Mouse (Mus musculus) intestine, embryonic 14.5 days (tissue): Measurements from ENCODE around the gene Ttll3. TPM values are rescaled to one million over a fixed set of nuclear protein-coding genes. Genes with fewer than 3 reads are reported as not detected.

Source experiments
- ATAC-seq: fragments of 200-750 bp; cut with Nextera tagmentation; replicated peaks from 2 replicates; pipeline ENCODE4 v1.8.0; 2017; ENCODE audit warnings: low read depth, moderate number of reproducible peaks, moderate TSS enrichment, moderate library complexity; ENCODE audit not compliant: low FRiP score, low TSS enrichment
- DNase-seq: peaks from one replicate; pipeline ENCODE4 v3.0.0-alpha.2; 2018; ENCODE audit warnings: low spot score
- H3K27ac ChIP-seq: fragments of 300-500 bp; sonication (generic); 2 replicates; pipeline ENCODE4 v1.5.1; 2014; ENCODE audit warnings: low read depth, mild to moderate bottlenecking, control low read depth
- H3K27me3 ChIP-seq: fragments of 300-500 bp; sonication (generic); replicated peaks from 2 replicates; pipeline ENCODE4 v1.6.1; 2014; ENCODE audit warnings: low read length, control low read depth; ENCODE audit not compliant: control insufficient read depth, insufficient read depth
- H3K36me3 ChIP-seq: fragments of 300-500 bp; sonication (generic); 2 replicates; pipeline ENCODE4 v1.6.1; 2014; ENCODE audit warnings: low read length, control low read depth; ENCODE audit not compliant: control insufficient read depth, insufficient read depth
- H3K4me1 ChIP-seq: fragments of 300-500 bp; sonication (generic); replicated peaks from 2 replicates; pipeline ENCODE4 v1.6.1; 2014; ENCODE audit warnings: low read length, control low read depth, mixed read lengths; ENCODE audit not compliant: control insufficient read depth, insufficient read depth
- H3K4me2 ChIP-seq: fragments of 300-500 bp; sonication (generic); 2 replicates; pipeline ENCODE4 v1.6.1; 2014; ENCODE audit warnings: low read length
- H3K4me3 ChIP-seq: fragments of 300-500 bp; sonication (generic); 2 replicates; pipeline ENCODE4 v1.5.1; 2014; ENCODE audit warnings: low read depth, low read length, control low read depth, mixed read lengths
- H3K9ac ChIP-seq: fragments of 300-500 bp; sonication (generic); 2 replicates; pipeline ENCODE4 v1.6.1; 2014; ENCODE audit warnings: mild to moderate bottlenecking, low read length
- H3K9me3 ChIP-seq: fragments of 300-500 bp; sonication (generic); 2 replicates; pipeline ENCODE4 v1.6.1; 2016; ENCODE audit warnings: low read length, control low read depth; ENCODE audit not compliant: control insufficient read depth
- WGBS: fragments of 180-500 bp; shearing (Covaris S2); extraction: QIAGEN DNeasy Blood & Tissue Kit; methylation state at CpG from one replicate; pipeline ENCODE4 v1.1.7; 2014; 5-methylcytosine and 5-hydroxymethylcytosine counted together
- polyA plus RNA-seq: library from polyadenylated mRNA; unstranded; fragments of >200 nt; fragmentation: Nextera tagmentation; extraction: Ambion mirVana; gene quantifications from 2 replicates; pipeline ENCODE4 v1.2.1, GENCODE M21; 2014

The Ttll3 gene
- polyA plus RNA-seq, 1 experiment from 2014 or later = 2.5 TPM

DNA sequence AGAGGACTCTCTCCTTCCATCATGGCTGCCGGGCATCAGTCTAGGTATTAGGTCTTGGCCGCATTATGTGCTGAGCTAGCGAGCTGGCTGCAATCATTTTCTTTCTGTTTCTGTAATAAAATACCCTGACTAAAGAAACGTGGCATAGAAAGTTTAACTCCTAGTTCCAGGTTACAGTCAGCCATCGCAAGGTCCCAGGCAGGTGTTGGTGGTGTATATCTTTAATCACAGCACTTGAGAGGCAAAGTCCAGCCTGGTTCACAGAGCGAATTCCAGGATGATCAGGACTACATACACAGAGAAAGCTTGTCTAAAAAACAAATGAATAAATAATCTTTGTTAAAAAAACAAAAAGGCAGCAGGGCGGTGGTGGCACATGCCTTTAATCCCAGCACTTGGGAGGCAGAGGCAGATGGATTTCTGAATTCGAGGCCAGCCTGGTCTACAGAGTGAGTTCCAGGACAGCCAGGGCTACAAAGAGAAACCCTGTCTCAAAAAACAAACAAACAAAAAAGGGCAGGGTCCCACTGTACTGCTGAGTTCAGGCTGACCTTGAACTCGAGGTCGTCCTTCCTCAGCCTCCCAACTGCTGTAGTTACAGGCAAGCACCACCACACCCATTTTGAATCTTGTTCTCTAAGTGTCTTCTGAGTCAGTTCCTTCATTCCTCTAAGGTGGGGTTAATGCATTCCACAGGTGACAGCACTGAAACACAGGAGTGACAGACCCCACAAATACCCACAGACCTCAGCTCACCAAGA, 7.4 kb downstream of the Ttll3 start:
- Histone ChIP-seq H3K36me3 (0 out of 2 replicates have a peak, but pooled peaks cover 3% of the 10 kb centered on the region), H3K4me3 (no peak overlapping the region), H3K4me2 (no peak overlapping the region), H3K27ac (no peak overlapping the region), H3K4me1 (peaks cover 6% of the 10 kb centered on the region; the same call in 1 of the 2 replicates), H3K9ac (no peak overlapping the region), H3K27me3 (no peaks in the 10 kb centered on the region), H3K9me3 (0 out of 2 replicates have a peak, but pooled peaks cover 3% of the 10 kb centered on the region)
- 87% methylated on average over 10 of the region's 10 CpGs for WGBS
- ATAC-seq (no peak), DNase-seq (no peak)

DNA sequence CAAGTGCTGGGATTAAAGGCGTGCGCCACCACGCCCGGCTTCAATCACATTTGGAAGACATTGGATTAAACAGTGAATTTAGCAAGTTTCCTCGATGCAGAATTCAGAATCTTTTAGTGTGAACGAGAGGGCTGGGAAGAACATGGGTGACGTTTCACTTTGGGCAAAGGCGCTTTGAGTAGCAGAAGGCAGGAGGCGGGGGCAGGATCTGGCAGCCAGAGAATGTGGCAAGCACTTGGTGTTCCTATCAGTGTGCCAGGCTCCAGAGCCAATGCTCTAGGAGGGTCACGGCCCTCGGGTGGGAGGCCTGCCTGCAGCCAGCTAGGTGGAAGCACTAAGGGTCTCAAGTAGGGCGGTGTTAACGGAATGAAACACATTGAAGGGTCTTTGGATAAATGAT, 13.0 kb downstream of the Ttll3 start:
- Histone ChIP-seq H3K4me2 (no peak overlapping the region), H3K4me1 (no peaks in the 10 kb centered on the region), H3K9ac (no peak overlapping the region), H3K27me3 (no peaks in the 10 kb centered on the region), H3K36me3 (no peaks in the 10 kb centered on the region; the same call in 1 of the 2 replicates), H3K4me3 (no peak overlapping the region), H3K27ac (no peak overlapping the region), H3K9me3 (no peaks in the 10 kb centered on the region)
- no peak for DNase-seq
- WGBS = 87% methylated on average over 13 of the region's 13 CpGs
- no peak for ATAC-seq

DNA sequence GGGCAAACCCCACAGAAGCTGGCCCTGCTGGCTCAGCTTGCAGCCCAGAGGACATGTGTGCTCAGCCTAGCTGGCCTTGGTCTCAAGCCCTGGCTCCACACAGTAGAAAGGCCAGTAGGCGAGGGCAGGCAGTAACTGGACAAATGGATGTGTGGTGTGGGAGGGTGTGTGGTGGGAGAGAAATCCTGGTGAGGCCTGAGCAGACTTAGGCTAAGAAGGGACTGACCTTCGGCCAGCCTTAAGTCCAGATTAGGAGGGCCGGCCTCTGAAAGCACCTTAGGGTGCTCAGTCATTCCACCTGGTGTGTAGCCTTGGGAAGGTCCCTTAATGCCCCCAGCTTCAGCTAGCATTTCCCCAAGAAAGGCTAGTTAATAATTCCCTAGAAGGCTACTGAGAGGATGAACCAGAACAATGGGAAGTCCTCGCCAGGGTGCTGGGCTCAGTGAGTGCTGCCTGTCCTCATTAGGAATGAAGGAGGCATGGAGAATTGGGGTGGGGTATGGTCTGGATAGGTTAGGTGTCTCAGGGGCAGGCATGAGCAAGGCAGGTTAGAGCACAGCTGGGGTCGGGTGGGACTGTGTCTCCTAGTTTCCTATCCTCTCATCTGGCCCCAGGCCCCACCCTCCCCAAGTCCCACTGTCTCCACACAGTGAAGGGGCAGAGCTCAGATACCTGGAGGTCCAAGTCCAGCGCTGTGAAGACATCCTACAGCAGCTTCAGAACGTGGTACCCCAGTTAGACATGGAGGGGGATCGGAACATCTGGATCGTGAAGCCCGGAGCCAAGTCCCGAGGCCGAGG, 15.8 kb downstream of the Ttll3 start:
- no peak for DNase-seq
- Histone ChIP-seq H3K4me3 (no peak overlapping the region), H3K27ac (no peak overlapping the region), H3K4me2 (no peak overlapping the region), H3K27me3 (no peaks in the 10 kb centered on the region), H3K4me1 (no peaks in the 10 kb centered on the region), H3K9ac (no peak overlapping the region), H3K36me3 (no peaks in the 10 kb centered on the region; the same call in 1 of the 2 replicates), H3K9me3 (no peaks in the 10 kb centered on the region)
- 70% methylated on average over 12 of the region's 12 CpGs for WGBS
- ATAC-seq = peak; percentile 67

DNA sequence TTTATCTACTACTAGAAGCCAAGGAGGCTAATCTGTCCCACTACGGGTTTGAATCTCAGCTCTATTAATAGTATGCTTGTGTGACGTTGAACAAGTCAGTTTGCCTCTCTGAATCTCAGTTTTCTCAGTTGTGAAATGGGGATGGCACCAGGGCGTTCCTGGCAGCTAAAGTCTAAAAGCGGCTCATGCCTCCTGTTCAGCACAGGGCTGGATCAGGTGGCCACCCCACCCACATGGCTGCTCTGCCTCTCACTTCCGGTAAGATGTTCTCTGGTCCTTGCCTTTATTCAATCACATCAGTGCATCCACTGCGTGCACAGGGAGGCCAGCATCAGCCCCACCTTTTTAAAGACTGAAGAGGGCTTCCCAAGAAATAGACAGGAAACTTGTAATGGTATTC, 16.4 kb downstream of the Ttll3 start:
- WGBS = 89% methylated on average over 6 of the region's 6 CpGs
- H3K27ac ChIP-seq = no peak overlapping the region

DNA sequence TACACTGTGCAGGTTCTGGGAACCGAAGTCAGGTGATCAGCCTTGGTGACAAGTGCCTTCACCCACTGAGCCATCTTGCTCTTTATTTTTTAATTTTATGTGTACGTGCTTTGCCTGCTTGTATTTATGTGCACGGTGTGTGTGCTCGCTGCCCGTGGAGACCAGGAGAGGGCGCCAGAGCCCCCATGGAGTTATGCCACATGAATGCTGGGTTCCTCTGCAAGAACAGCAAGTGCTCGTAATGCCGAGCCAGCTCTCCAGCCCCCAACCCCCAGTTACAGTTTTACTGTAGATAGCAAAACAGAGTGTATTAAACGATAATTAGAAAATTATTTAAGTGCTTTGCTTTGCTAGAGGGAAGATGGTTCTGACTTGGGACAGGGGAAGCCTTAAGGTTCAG, 17.6 kb downstream of the Ttll3 start:
- DNase-seq (no peak), ATAC-seq (no peak)
- 73% methylated on average over 9 of the region's 9 CpGs for WGBS
- Histone ChIP-seq H3K9ac (no peak overlapping the region), H3K27me3 (no peaks in the 10 kb centered on the region), H3K9me3 (no peaks in the 10 kb centered on the region), H3K4me2 (no peak overlapping the region), H3K27ac (no peak overlapping the region), H3K36me3 (no peaks in the 10 kb centered on the region; the same call in 1 of the 2 replicates), H3K4me1 (no peaks in the 10 kb centered on the region), H3K4me3 (no peak overlapping the region)

More for the DNA sequence above, 16.4 kb downstream of the Ttll3 start:
- Histone ChIP-seq H3K36me3 (no peaks in the 10 kb centered on the region; the same call in 1 of the 2 replicates), H3K4me3 (no peak overlapping the region), H3K4me1 (no peaks in the 10 kb centered on the region), H3K9me3 (no peaks in the 10 kb centered on the region), H3K27me3 (no peaks in the 10 kb centered on the region), H3K4me2 (no peak overlapping the region), H3K9ac (no peak overlapping the region)
- DNase-seq (no peak), ATAC-seq (no peak)

DNA sequence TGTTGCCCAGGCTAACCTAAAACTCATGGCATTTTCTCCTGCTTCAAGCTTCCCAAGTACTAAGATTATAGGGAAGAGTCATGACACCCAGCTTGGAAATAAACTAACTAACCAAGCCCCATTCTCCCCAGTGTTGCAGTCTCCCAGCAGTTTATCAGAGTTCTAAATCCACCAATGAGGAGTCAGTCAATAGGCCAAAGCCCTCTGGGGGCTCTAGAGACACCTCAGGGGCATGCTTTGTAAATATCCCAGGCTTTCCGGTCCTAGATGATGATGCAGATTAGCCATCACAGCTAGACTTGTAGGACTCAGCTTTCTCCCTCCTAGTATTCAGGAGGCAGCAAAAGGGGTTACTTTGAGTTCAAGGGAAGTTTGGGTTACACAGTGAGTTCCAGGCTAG, 20.9 kb downstream of the Ttll3 start:
- Histone ChIP-seq H3K4me2 (no peak overlapping the region), H3K27ac (no peak overlapping the region), H3K9ac (no peak overlapping the region), H3K36me3 (peaks cover 4% of the 10 kb centered on the region), H3K4me1 (no peaks in the 10 kb centered on the region), H3K4me3 (no peak overlapping the region), H3K9me3 (no peaks in the 10 kb centered on the region), H3K27me3 (no peaks in the 10 kb centered on the region)
- ATAC-seq (no peak), DNase-seq (no peak)
- WGBS = 65% methylated on average over 1 of the region's 1 CpGs

DNA sequence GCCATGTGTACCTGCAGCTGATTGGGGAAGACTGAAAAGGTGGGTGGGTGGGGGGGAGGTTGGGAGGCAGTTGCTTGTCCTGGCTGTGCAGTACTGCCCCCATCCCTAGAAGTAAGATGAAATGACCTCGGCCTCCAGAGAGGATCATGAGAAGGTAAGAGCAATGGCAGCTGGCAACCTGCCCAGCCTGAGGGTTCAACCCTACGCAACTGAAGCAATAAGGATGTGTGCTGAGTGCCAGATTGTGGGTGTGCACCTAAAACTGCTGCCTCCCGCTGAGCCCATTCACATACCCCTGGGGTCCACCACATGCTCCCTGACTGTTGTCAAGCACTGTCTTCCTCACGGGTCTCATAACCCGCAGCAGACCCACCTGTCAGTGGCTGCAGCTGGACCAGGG, 27.4 kb downstream of the Ttll3 start:
- no peak overlapping the region for H3K27ac ChIP-seq
- H3K9me3 ChIP-seq = no peaks in the 10 kb centered on the region
- no peak overlapping the region for H3K4me2 ChIP-seq
- WGBS = 90% methylated on average over 5 of the region's 5 CpGs
- no peaks in the 10 kb centered on the region for H3K4me1 ChIP-seq
- ATAC-seq (no peak), DNase-seq (no peak)
- H3K27me3 ChIP-seq = no peaks in the 10 kb centered on the region
- peaks cover 17% of the 10 kb centered on the region for H3K36me3 ChIP-seq
- H3K9ac ChIP-seq = no peak overlapping the region
- H3K4me3 ChIP-seq = no peak overlapping the region

DNA sequence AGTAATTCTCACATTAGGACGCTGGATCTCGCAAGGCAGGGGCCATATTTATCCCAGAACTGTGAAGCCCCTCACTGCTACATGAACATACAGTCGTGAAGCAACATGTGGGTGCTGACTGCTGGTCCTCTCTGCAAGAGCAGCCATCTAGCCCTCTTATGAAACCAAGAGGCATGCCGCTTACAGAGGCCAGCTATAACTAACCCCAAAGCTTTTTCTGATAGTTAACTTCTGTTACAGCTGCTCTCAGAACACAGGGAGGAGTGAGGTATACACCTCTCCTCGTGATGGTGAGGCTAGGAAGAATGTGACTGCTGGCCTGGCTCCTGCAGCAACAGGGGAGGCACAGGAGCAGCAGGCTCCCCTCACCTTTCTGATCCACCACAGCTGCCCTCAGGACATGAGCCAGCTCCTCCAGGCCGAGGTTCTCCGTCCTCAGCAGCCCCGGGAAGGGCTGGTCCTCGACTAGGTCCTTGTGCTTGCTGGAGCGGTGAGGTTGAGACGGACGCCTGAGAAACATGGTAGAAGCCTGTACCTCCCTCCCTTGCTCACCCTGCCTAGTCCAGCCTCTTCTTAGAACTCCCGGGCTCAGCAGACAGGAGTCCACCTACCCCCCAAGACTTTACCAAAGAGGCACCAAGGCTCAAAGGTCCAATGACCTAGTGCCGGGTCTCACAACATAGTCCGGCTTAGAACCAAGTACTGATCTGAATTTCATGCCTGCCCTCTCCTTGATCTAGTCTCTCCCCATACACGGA, 29.6 kb downstream of the Ttll3 start:
- no peak overlapping the region for H3K27ac ChIP-seq
- peak; percentile 54 for ATAC-seq
- no peaks in the 10 kb centered on the region for H3K9me3 ChIP-seq
- peak overlapping the region; percentile 69 for H3K9ac ChIP-seq
- H3K4me3 ChIP-seq = peak overlapping the region; percentile 68
- H3K27me3 ChIP-seq = no peaks in the 10 kb centered on the region
- 8% methylated on average over 16 of the region's 16 CpGs for WGBS
- peak overlapping the region; percentile 91 for H3K4me2 ChIP-seq
- no peak for DNase-seq
- peaks cover 17% of the 10 kb centered on the region for H3K36me3 ChIP-seq
- H3K4me1 ChIP-seq = no peaks in the 10 kb centered on the region
